Mouse (Mus musculus): ENCODE data around the gene Uckl1.
A peak's percentile ranks its signal among the peaks of the same experiment; 100 is the strongest.

GRCm38 (mm10) chr2:181597378-181598061 is 12.8 kb upstream of the Uckl1 start:
- TF ChIP-seq CTCF (IDR thresholded peaks at IDR 0.05; ENCODE audit: low read depth) (0 out of 2 replicates have a peak, but pooled peaks have one; percentile 5), EP300 (IDR thresholded peaks at IDR 0.05; ENCODE audit: low read depth) (no peak)

All from liver, postnatal 0 days (tissue).